Mouse (Mus musculus) heart, postnatal 0 days (tissue): ENCODE results near the gene Ccdc57. TPM values are rescaled to one million over a fixed set of nuclear protein-coding genes. Genes with fewer than 3 reads are reported as not detected.

Experiments used
- ATAC-seq: fragments of 200-750 bp; cut with Nextera tagmentation; 2 replicates; pipeline ENCODE4 v1.8.0; 2017; ENCODE audit warnings: low read depth, moderate number of reproducible peaks, moderate library complexity; ENCODE audit not compliant: insufficient read depth
- DNase-seq: peaks from one replicate; pipeline ENCODE4 v3.0.0-alpha.2; 2016; ENCODE audit warnings: low spot score
- H3K27ac ChIP-seq: fragments of 300-500 bp; sonication (generic); 2 replicates; pipeline ENCODE4 v1.5.1; 2014; ENCODE audit warnings: low read depth, mild to moderate bottlenecking
- H3K27me3 ChIP-seq: fragments of 300-500 bp; sonication (generic); 2 replicates; pipeline ENCODE4 v1.6.1; 2014; ENCODE audit warnings: low read length, mixed read lengths; ENCODE audit not compliant: control insufficient read depth, insufficient read depth
- H3K36me3 ChIP-seq: fragments of 300-500 bp; sonication (generic); replicated peaks from 2 replicates; pipeline ENCODE4 v1.6.1; 2014; ENCODE audit warnings: low read length, mixed read lengths; ENCODE audit not compliant: control insufficient read depth, insufficient read depth
- H3K4me1 ChIP-seq: fragments of 300-500 bp; sonication (generic); 2 replicates; pipeline ENCODE4 v1.6.1; 2014; ENCODE audit warnings: antibody characterized with exemption; ENCODE audit not compliant: control insufficient read depth, insufficient read depth
- H3K4me2 ChIP-seq: fragments of 300-500 bp; sonication (generic); 2 replicates; pipeline ENCODE4 v1.6.1; 2014; ENCODE audit warnings: low read depth, mild to moderate bottlenecking, low read length, moderate library complexity
- H3K4me3 ChIP-seq: fragments of 300-500 bp; sonication (generic); 2 replicates; pipeline ENCODE4 v1.5.1; 2014; ENCODE audit warnings: low read depth, low read length
- H3K9ac ChIP-seq: fragments of 300-500 bp; sonication (generic); replicated peaks from 2 replicates; pipeline ENCODE4 v1.6.1; 2014; ENCODE audit warnings: low read depth, low read length, mixed read lengths
- H3K9me3 ChIP-seq: fragments of 300-500 bp; sonication (generic); replicated peaks from 2 replicates; pipeline ENCODE4 v1.6.1; 2016; ENCODE audit warnings: low read length; ENCODE audit not compliant: control insufficient read depth
- CTCF ChIP-seq: IDR thresholded peaks from 2 replicates; pipeline ENCODE4 v1.5.1; 2016; ENCODE audit warnings: antibody characterized with exemption, control low read depth, low read depth
- EP300 ChIP-seq: IDR thresholded peaks from 2 replicates; pipeline ENCODE4 v1.6.1; 2016; ENCODE audit warnings: antibody characterized with exemption, low read depth
- WGBS: fragments of 180-500 bp; shearing (Covaris S2); extraction: QIAGEN DNeasy Blood & Tissue Kit; methylation state at CpG from one replicate; pipeline ENCODE4 v1.1.7; 2014; 5-methylcytosine and 5-hydroxymethylcytosine counted together
- polyA plus RNA-seq: library from polyadenylated mRNA; unstranded; fragments of >200 nt; fragmentation: Nextera tagmentation; extraction: Ambion mirVana; gene quantifications from 2 replicates; pipeline ENCODE4 v1.2.1, GENCODE M21; 2015
- total RNA-seq: library from RNA; depleted of rRNA; stranded (reverse); fragments of >200 nt; gene quantifications from 2 replicates; pipeline ENCODE4 v1.2.3, GENCODE M21; 2014; ENCODE audit warnings: low replicate concordance

Gene Ccdc57
- total and polyA plus RNA-seq, 2 experiments from 2014 or later, result 1.5 to 1.6 TPM

DNA sequence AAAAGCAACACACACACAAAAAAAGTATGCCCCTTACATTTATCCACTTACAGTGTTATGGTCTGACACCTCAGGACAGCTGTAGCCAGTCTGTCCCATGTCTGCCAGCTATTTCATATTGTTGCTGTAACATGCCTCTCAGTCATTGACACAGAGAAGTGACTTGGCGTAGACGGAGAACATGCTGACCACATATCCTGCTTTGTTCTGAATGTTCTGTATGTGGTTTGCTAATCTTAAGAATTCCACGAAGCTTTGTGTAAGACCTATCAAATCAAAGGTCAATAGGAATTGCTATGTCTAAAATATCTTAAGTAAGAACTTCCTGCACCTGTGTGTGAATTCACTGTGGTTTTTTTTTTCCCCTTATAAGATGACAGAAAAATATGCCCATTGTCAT is 134.4 kb downstream of the Ccdc57 start:
- DNase-seq, result no peak
- Histone ChIP-seq H3K27me3 (no peaks in the 10 kb centered on the region), H3K9ac (no peak overlapping the region), H3K9me3 (no peaks in the 10 kb centered on the region), H3K36me3 (peaks cover 6% of the 10 kb centered on the region), H3K4me2 (no peak overlapping the region), H3K4me3 (no peak overlapping the region), H3K4me1 (peaks cover 7% of the 10 kb centered on the region; the same call in 1 of the 2 replicates), H3K27ac (no peak overlapping the region)
- ATAC-seq, result no peak
- no peak for TF ChIP-seq EP300
- no peak for TF ChIP-seq CTCF
- WGBS, result 66% methylated on average over 3 of the region's 3 CpGs

- DNase-seq (no peak), ATAC-seq (peak; percentile 5; the same call in 1 of the 2 replicates)
- Histone ChIP-seq H3K27me3 (no peaks in the 10 kb centered on the region), H3K4me1 (peaks cover 7% of the 10 kb centered on the region; the same call in 1 of the 2 replicates), H3K9me3 (no peaks in the 10 kb centered on the region), H3K4me3 (peak overlapping the region; percentile 94), H3K4me2 (no peak overlapping the region; the same call in 1 of the 2 replicates), H3K36me3 (peaks cover 20% of the 10 kb centered on the region), H3K9ac (peak overlapping the region; percentile 94; the same call in 1 of the 2 replicates), H3K27ac (peak overlapping the region; percentile 85)
- WGBS, result 12% methylated on average over 8 of the region's 8 CpGs
- no peak for TF ChIP-seq CTCF
- no peak for TF ChIP-seq EP300
These were observed 136.1 kb downstream of the Ccdc57 start for GRCm38 (mm10) chr11:120796614-120796946.

DNA sequence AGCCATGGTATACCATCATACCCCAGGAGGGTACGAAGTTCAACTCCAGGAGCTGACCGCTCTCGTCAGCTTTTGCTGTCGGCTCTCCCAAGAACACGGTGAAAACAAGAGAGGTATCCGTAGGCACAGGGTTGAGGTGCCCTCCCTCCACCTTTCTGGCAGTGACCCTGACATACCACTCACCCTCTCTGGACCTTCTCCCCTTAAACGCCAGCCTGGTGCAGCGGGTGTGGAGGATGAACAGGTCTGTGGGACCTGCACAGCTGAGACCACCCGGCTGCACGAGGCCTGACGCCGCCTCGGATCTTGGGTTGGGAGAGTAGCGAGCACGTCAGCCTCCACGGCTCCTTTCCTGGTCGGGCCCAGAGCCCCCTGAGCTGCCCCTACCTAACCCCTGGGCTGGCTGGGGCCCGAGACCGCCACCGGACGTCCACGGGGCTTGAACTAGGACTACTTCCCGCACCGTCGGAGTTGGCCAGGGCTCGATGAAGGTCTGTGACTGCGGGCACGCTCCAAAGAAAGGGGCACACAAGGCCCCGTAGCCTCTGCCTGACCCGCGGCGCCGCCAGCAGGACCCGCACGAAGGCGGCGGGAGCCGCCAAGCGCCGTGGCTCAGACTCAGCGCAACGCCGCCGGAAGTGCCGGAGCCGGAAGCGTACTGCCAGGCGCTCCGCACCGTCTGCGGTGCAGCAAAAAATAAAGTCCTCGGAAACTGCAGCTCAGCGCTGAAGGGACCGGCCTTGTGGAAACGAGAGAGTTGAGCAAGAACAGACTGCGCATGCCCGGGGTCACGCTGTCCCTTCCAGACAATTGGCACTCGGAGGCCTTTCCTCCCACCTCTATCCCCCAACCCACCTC is 136.7 kb downstream of the Ccdc57 start, which contains the start of gene Dus1l:
TSS of gene Dus1l (minus strand) at position 648 of the 858 bp plus-strand sequence.
- peak within 1 kb of the TSS; percentile 94 for H3K4me2 ChIP-seq
- DNase-seq (peak; percentile 93), ATAC-seq (peak; percentile 88)
- no peaks in the 10 kb centered on the region for H3K9me3 ChIP-seq
- peak within 1 kb of the TSS; percentile 85 for H3K27ac ChIP-seq
- under 1% methylated on average over 59 of the region's 59 CpGs for WGBS
- H3K9ac ChIP-seq, result peak within 1 kb of the TSS; percentile 94
- H3K4me3 ChIP-seq, result peak within 1 kb of the TSS; percentile 94
- peaks cover 7% of the 10 kb centered on the region; the same call in 1 of the 2 replicates for H3K4me1 ChIP-seq
- peaks cover 26% of the 10 kb centered on the region for H3K36me3 ChIP-seq
- TF ChIP-seq EP300 (peak; percentile 57; the same call in 1 of the 2 replicates), CTCF (no peak)
- H3K27me3 ChIP-seq, result no peaks in the 10 kb centered on the region

GRCm38 (mm10) chr11:120792652-120793051 is 140.0 kb downstream of the Ccdc57 start:
- Histone ChIP-seq H3K36me3 (peaks cover 56% of the 10 kb centered on the region), H3K27ac (no peak overlapping the region), H3K9me3 (no peaks in the 10 kb centered on the region), H3K4me3 (no peak overlapping the region), H3K27me3 (no peaks in the 10 kb centered on the region), H3K4me1 (peaks cover 7% of the 10 kb centered on the region; the same call in 1 of the 2 replicates), H3K9ac (no peak overlapping the region), H3K4me2 (no peak overlapping the region)
- TF ChIP-seq CTCF, result no peak
- TF ChIP-seq EP300, result no peak
- ATAC-seq (no peak), DNase-seq (no peak)
- WGBS, result 95% methylated on average over 9 of the region's 9 CpGs

GRCm38 (mm10) chr11:120789810-120790209 is 142.9 kb downstream of the Ccdc57 start:
- H3K36me3 ChIP-seq, result peaks cover 67% of the 10 kb centered on the region
- TF ChIP-seq CTCF (no peak), EP300 (no peak)
- H3K4me1 ChIP-seq, result peaks cover 7% of the 10 kb centered on the region
- 84% methylated on average over 3 of the region's 3 CpGs for WGBS
- H3K4me3 ChIP-seq, result no peak overlapping the region
- no peak for ATAC-seq
- no peaks in the 10 kb centered on the region for H3K9me3 ChIP-seq
- no peaks in the 10 kb centered on the region for H3K27me3 ChIP-seq
- H3K27ac ChIP-seq, result no peak overlapping the region
- H3K4me2 ChIP-seq, result no peak overlapping the region
- no peak overlapping the region for H3K9ac ChIP-seq
- no peak for DNase-seq
